15 mouse cellular contexts compared by ENCODE assay signal in the genomic region with DNA sequence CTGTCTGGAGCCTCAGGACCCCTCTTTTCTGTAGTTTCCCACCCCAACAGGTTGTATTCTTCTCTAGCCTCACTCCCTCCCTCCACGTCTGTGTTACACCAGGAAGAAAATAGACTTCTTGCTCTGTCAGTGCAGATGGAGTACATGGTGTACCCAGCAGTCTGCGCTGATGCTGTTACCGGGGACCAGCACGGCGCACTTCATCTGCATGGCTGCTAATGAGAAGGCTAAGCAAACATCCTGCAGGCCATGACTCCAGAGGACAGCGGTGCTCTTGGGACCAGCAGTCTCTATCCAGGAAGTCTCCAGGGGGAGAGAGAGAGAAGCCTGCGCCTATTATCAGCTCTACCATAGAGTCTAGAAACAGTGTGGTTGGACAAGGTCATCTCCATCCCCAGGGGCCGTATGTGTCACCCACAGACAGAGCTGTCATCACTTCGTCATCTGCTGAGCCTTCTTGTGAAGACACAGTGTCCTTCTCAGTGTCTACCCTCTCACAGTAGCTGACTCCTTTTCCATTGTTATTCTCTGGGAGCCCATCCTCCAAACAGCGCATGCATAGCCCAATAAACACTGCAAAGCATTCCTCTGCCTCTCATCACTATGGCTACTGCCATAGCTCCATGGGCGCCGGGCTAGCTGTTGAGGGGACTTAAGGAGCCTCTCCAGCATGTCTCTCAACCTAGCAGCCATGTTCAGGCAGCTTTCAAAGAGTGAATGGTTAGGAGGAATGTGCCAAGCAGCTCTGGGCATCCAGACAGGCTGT. TPM values are rescaled to one million over a fixed set of nuclear protein-coding genes. Genes with fewer than 3 reads are reported as not detected.
A peak's percentile ranks its signal among the peaks of the same experiment; 100 is the strongest.
DNase-seq lines count a peak whose midpoint lies in the region; ATAC-seq and TF ChIP-seq lines count a peak whose summit lies in the region.
"Had no signal": no experiment of that assay in that cellular context is flagged by ENCODE, and none has a peak within 500 bp of the region (broad histone marks: within the 10 kb centered on the region; RNA-seq: fewer than 3 reads in every experiment).

No protein-coding gene starts in this region.

- no peak for TF ChIP-seq CTCF in forebrain, postnatal 0 days (IDR thresholded peaks at IDR 0.05; ENCODE audit: low read depth)
- no peak for TF ChIP-seq CTCF in E14TG2a.4 (conservative IDR thresholded peaks at IDR 0.05; ENCODE audit: low read length)

- no peaks in the 10 kb centered on the region for H3K36me3 ChIP-seq in forebrain, postnatal 0 days (ENCODE audit: insufficient read depth)
- no peaks in the 10 kb centered on the region for H3K36me3 ChIP-seq in forebrain, embryonic 15.5 days
- no peaks in the 10 kb centered on the region for H3K36me3 ChIP-seq in E14TG2a.4 (ENCODE audit: insufficient read depth, low read length)
- H3K36me3 ChIP-seq in midbrain, embryonic 11.5 days (ENCODE audit: control insufficient read depth, insufficient read depth, low read length), result no peaks in the 10 kb centered on the region

- 74% methylated on average over 12 of the region's 12 CpGs for WGBS in forebrain, postnatal 0 days
- 76% methylated on average over 12 of the region's 12 CpGs for WGBS in forebrain, embryonic 15.5 days
- WGBS in midbrain, embryonic 11.5 days, result 61% methylated on average over 12 of the region's 12 CpGs

- no peak overlapping the region for H3K4me3 ChIP-seq in forebrain, postnatal 0 days (ENCODE audit: low read depth, low read length)
- H3K4me3 ChIP-seq in forebrain, embryonic 15.5 days, result no peak overlapping the region
- H3K4me3 ChIP-seq in E14TG2a.4 (replicated peaks; ENCODE audit: low read length), result peak overlapping the region; percentile 24; the same call in 1 of the 2 replicates
- no peak overlapping the region for H3K4me3 ChIP-seq in midbrain, embryonic 11.5 days (ENCODE audit: low read depth, low read length)

- H3K9me3 ChIP-seq in forebrain, postnatal 0 days (ENCODE audit: low read length), result no peaks in the 10 kb centered on the region
- no peaks in the 10 kb centered on the region for H3K9me3 ChIP-seq in forebrain, embryonic 15.5 days
- no peaks in the 10 kb centered on the region for H3K9me3 ChIP-seq in E14TG2a.4 (ENCODE audit: low read length)
- H3K9me3 ChIP-seq in midbrain, embryonic 11.5 days (ENCODE audit: control insufficient read depth, low read length), result no peaks in the 10 kb centered on the region; the same call in 1 of the 2 replicates

- H3K27ac ChIP-seq in forebrain, postnatal 0 days (ENCODE audit: low read depth, low read length), result no peak overlapping the region
- H3K27ac ChIP-seq in forebrain, embryonic 15.5 days (replicated peaks), result no peak overlapping the region
- no peak overlapping the region; the same call in 1 of the 2 replicates for H3K27ac ChIP-seq in midbrain, embryonic 11.5 days (ENCODE audit: low read depth, low read length)

- no peak for DNase-seq in forebrain, postnatal 0 days
- peak; percentile 20 for DNase-seq in embryo, embryonic 9.5 days (ENCODE audit: extremely low spot score)
- no peak for DNase-seq in midbrain, embryonic 11.5 days (ENCODE audit: low spot score, missing footprints)
- DNase-seq in kidney, postnatal 25 days, result no peak
- no peak for DNase-seq in ovary, postnatal 14 days (ENCODE audit: low spot score)
- DNase-seq: cerebellum, postnatal 14 days; heart, postnatal 10 days; kidney, adult 11 months; lung, postnatal 14 days; thymus, adult 2 months had no signal

- no peak overlapping the region for H3K4me2 ChIP-seq in forebrain, postnatal 0 days (ENCODE audit: low read depth)
- no peak overlapping the region for H3K4me2 ChIP-seq in forebrain, embryonic 15.5 days (replicated peaks)
- no peak overlapping the region for H3K4me2 ChIP-seq in midbrain, embryonic 11.5 days

- H3K9ac ChIP-seq in forebrain, postnatal 0 days, result no peak overlapping the region
- H3K9ac ChIP-seq in forebrain, embryonic 15.5 days (replicated peaks), result no peak overlapping the region
- no peak overlapping the region for H3K9ac ChIP-seq in midbrain, embryonic 11.5 days (ENCODE audit: low read length)

- peak; percentile 53 for ATAC-seq in forebrain, postnatal 0 days
- ATAC-seq in forebrain, embryonic 15.5 days (replicated peaks), result no peak
- peak; percentile 78 for ATAC-seq in midbrain, embryonic 11.5 days (ENCODE audit: low FRiP score)
- no peak for ATAC-seq in megakaryocyte, adult 5-6 weeks (ENCODE audit: poor library complexity, severe bottlenecking)
- ATAC-seq: activated CD4-positive, CD25-positive, alpha-beta regulatory T cell, adult 4 months had no signal

- H3K27me3 ChIP-seq in forebrain, postnatal 0 days (ENCODE audit: insufficient read depth, low read length), result no peaks in the 10 kb centered on the region
- H3K27me3 ChIP-seq in forebrain, embryonic 15.5 days, result no peaks in the 10 kb centered on the region
- H3K27me3 ChIP-seq in E14TG2a.4 (ENCODE audit: insufficient read depth, low read length), result peaks cover 4% of the 10 kb centered on the region; the same call in 1 of the 2 replicates
- no peaks in the 10 kb centered on the region for H3K27me3 ChIP-seq in midbrain, embryonic 11.5 days (ENCODE audit: control insufficient read depth, insufficient read depth, low read length)

- no peaks in the 10 kb centered on the region for H3K4me1 ChIP-seq in forebrain, postnatal 0 days (ENCODE audit: insufficient read depth)
- H3K4me1 ChIP-seq in forebrain, embryonic 15.5 days, result no peaks in the 10 kb centered on the region
- H3K4me1 ChIP-seq in E14TG2a.4 (replicated peaks; ENCODE audit: low read depth, low read length), result peaks cover 17% of the 10 kb centered on the region
- peaks cover 7% of the 10 kb centered on the region for H3K4me1 ChIP-seq in midbrain, embryonic 11.5 days (ENCODE audit: control insufficient read depth, insufficient read depth, low read length)

RNA-seq across cellular contexts. Expression of a gene that starts 27.4 kb away (rescaled TPM):
- 27.3 and 30.7 TPM in 2 replicates for total RNA-seq in forebrain, postnatal 0 days (2014; rRNA removed)
- polyA plus RNA-seq in forebrain, postnatal 0 days (2015; fragmentation: Nextera tagmentation; extraction: Ambion mirVana), result 20.4 and 22.9 TPM in 2 replicates
- polyA plus RNA-seq in forebrain, embryonic 15.5 days (2015; fragmentation: Nextera tagmentation; extraction: Ambion mirVana), result 16.6 and 17.7 TPM in 2 replicates
- 15.8 and 17.0 TPM in 2 replicates for polyA plus RNA-seq in midbrain, embryonic 11.5 days (2014; fragmentation: Nextera tagmentation; extraction: Ambion mirVana)
- 7.7 and 9.6 TPM in 2 replicates for total RNA-seq in megakaryocyte, adult 5-6 weeks (2015)
- total RNA-seq in megakaryocyte, adult 5-6 weeks (2017), result 7.9 and 9.2 TPM in 2 replicates

RNA-seq across cellular contexts. Expression of a gene that starts 51.6 kb away (rescaled TPM):
- 2.7 and 2.9 TPM in 2 replicates for total RNA-seq in forebrain, postnatal 0 days (2014; rRNA removed)
- 1.3 and 2.3 TPM in 2 replicates for polyA plus RNA-seq in forebrain, postnatal 0 days (2015; fragmentation: Nextera tagmentation; extraction: Ambion mirVana)
- polyA plus RNA-seq in forebrain, embryonic 15.5 days (2015; fragmentation: Nextera tagmentation; extraction: Ambion mirVana), result 0.59 and 0.84 TPM in 2 replicates
- 0.63 and 0.68 TPM in 2 replicates for polyA plus RNA-seq in midbrain, embryonic 11.5 days (2014; fragmentation: Nextera tagmentation; extraction: Ambion mirVana)
- 0.22 and 0.52 TPM in 2 replicates for total RNA-seq in megakaryocyte, adult 5-6 weeks (2015)
- 0.37 and 0.57 TPM in 2 replicates for total RNA-seq in megakaryocyte, adult 5-6 weeks (2017)

RNA-seq across cellular contexts. Expression of a gene that starts 57.9 kb away (rescaled TPM):
- total RNA-seq in forebrain, postnatal 0 days (2014; rRNA removed), result 4.2 and 5.8 TPM in 2 replicates
- polyA plus RNA-seq in forebrain, postnatal 0 days (2015; fragmentation: Nextera tagmentation; extraction: Ambion mirVana), result 2.1 and 2.3 TPM in 2 replicates
- polyA plus RNA-seq in forebrain, embryonic 15.5 days (2015; fragmentation: Nextera tagmentation; extraction: Ambion mirVana), result 2.1 TPM in 2 replicates
- polyA plus RNA-seq in midbrain, embryonic 11.5 days (2014; fragmentation: Nextera tagmentation; extraction: Ambion mirVana), result 0.57 and 1.7 TPM in 2 replicates
- not detected in 2 replicates for total RNA-seq in megakaryocyte, adult 5-6 weeks (2015)
- total RNA-seq in megakaryocyte, adult 5-6 weeks (2017), result not detected in 2 replicates
- total RNA-seq: ES-E14 had no signal

Comparison
In these comparisons a context has a peak if more than half of its experiments do, and no peak if none do; other contexts are left out.
1. ATAC-seq: peak in forebrain, postnatal 0 days (single experiment) and midbrain, embryonic 11.5 days (single experiment); none in forebrain, embryonic 15.5 days (single experiment) and megakaryocyte, adult 5-6 weeks (single experiment).